Mouse (Mus musculus) bone marrow macrophage, adult 2 months (primary cell): ENCODE measurements around the gene Ctsq.

Experiments used
- CTCF ChIP-seq: IDR thresholded peaks from 2 replicates; pipeline ENCODE4 v1.5.1; 2012; ENCODE audit warnings: low read depth, mild to moderate bottlenecking, low read length, moderate library complexity
- POLR2A ChIP-seq: IDR thresholded peaks from 2 replicates; pipeline ENCODE4 v1.6.1; 2012; ENCODE audit warnings: mild to moderate bottlenecking, low read depth, low read length, borderline replicate concordance

- TF ChIP-seq CTCF (no peak), POLR2A (no peak)
These were observed 17.6 kb downstream of the Ctsq start for GRCm38 (mm10) chr13:61022785-61023184.
